Mouse (Mus musculus): Measurements from ENCODE around the gene Gm10309. TPM values are rescaled to one million over a fixed set of nuclear protein-coding genes. Genes with fewer than 3 reads are reported as not detected.

Gene Gm10309
- total RNA-seq (2021), result not detected

DNA sequence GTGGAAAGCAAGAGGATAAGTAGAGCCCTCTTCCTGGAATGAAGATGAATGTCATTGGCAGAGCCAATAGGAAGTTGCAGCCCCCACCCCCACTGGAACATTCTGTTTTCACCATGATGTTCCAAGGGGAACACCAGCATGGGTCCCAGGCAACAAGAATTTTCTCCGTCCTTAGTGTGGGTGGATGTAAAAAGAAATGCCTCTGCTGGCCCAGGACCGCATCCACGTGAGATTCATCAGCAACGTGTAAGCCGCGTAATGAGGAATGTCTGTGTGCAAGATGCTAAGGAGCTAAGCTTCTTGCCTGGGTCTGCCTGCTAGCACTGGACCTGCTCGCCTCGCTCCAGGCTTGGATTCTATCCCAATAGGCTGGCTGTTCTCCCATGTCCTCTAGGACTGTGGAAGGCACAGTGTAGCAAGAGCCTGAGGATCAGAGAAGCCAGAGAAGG, at the start of gene Gm10309:
TSS of gene Gm10309 (minus strand) at position 50 of the 449 bp plus-strand sequence.
- intact Hi-C loops (cut with DNase I), result no loop called here

DNA sequence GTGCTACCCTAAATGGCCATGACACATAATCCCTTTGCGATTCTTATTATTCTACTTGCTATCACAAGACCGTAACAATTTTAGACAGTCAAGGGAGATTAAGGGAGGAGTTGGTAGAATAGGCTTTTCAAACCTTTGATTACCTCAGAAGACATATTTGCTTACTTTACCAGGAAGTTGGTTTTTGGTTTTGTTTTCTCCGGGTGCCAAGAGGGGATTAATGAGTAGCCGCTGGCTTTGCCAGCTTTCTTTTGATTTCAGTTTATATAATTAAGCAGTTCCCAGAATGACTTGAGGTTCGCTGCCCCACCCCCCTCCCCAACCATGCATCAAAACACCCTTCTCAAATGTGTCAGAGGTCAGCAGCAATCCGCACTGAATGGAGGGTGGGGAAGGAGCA, 47.0 kb upstream of the Gm10309 start:
- intact Hi-C loops (cut with DNase I), result no loop called here
- DNase-seq, result no peak

More for the DNA sequence above, at the start of gene Gm10309:
- peak; percentile 56 for DNase-seq

DNA sequence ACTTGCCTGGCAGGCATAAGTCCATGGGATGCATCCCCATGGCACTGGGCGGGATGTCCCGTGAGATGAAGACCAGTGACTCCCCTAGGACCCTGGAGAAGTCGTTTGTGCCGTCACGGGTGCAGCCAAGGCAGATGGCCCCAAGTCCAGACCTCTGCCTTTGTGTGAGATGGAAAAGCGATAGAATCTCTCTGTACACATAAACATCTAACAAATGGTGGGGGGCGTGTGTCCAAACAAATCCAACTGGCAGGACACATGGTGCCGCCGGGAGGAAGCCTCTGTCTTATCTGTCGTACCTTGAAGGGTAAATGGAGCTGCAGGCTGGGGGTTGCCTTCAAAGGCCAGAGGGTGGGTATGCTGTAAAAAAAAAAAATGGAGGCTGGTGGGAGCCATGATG, 46.5 kb upstream of the Gm10309 start:
- no peak for DNase-seq
- intact Hi-C loops (cut with DNase I), result no loop called here

DNA sequence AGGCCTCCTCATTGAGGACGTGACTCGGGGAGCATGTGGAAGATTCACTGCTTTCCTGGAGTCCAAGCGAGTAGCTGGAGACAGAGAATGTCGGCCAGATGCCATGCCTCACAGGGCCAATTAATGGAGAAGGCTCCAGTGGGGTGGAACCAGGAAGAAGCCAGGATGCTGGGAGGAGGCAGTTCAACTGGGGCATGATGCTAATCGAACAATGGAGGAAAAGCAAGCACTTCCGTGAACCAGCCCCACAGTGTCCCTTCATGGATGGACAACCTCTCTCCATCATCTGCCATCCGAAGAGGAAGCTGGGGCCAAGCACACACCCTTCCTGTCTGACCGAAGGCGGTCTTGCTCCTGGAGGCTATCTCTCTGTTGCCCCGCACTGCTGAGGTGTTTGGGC, 44.1 kb upstream of the Gm10309 start:
- no peak for DNase-seq
- intact Hi-C loops (cut with DNase I), result no loop called here

DNA sequence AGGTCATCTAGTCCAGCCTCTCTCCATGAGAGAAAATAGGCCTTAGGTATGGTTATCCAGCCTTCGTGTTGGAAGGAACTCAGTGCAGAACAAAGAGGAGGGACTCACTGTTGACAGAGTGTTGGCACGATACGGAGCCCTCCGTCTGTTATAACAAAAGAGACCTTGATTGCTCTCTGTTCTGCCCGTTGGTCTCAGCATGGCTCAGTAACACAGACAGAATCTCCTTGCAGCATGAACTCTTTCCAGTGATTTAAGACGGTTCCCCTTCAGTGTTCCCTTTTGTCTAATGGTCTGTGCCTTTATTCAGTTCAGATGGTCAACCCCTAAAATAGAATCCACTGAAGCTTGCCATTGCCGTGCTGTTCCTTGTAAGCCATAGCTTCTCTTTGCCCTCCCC, 41.5 kb upstream of the Gm10309 start:
- DNase-seq, result peak; percentile 45
- intact Hi-C loops (cut with DNase I), result no loop called here

DNA sequence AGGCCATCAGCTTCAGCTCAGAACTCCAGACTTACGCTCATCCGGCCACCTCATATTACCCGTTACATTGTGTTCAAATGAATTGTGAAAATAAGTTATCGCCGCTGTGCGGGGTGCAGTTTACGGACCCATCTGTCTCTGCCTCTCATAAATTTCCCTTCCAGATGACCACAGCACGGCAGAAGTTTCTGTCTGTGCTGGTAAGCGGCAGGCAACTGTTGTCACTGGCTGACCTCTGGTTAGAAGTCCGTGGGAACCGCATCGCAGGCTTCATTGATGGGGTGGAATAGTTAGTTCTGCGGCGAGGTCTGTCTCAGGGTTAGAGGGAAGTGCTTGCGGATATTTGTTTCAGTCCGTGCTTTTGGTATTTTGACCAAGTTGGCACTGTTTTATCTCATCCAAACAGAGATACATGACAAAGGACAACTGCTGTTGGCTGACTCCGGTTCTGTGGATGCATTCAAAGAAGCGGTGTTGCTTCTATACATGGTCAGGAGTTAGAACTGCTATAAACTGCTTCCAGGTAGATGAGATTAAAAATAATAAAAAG, 34.9 kb upstream of the Gm10309 start:
- intact Hi-C loops (cut with DNase I), result loop anchor here (5.0 to 10.0 kb wide), 2 partner anchors 272 to 355 kb away; no protein-coding TSS in a partner anchor
- DNase-seq, result no peak

DNA sequence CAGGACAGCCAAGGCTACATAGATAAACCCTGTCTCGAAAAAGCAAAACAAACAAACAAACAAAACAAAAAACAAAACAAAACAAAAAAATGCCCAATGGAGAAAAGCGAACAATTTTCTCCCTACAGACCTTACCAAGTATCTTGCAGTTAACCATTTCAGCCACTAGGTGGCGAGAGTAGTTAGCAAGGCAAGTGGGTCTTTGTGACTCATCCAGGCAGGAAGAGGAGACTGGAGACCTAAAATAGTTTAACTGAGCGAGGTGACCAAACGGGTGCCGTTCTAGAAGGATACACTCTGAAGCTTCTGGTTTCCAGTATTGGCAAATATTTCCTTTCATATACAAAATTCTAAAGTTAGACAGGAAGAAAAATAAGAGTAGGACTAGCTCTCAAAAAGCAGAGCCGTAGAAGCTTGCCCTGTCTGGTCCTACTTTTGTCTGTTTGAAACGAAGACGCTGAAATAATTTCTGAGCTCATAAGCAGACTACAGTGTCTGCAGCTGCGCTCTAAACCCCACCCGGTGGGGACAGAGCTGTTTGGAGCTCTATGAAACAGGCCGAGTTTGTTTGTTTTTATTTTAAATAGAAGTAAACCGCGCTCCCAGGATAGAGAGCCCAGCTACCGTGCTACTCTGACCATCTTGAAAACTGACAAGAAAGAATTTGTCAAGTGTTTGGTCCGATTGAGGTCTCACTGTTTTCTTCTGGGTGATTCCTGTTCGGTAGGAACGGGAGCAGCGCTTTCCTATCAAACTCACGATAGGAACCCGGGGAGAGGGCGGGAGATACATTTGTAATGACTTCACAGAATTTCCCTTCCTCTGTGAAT, 31.0 kb upstream of the Gm10309 start:
- peak; percentile 73 for DNase-seq
- intact Hi-C loops (cut with DNase I), result loop anchor here (5.0 to 10.0 kb wide), 2 partner anchors 276 to 359 kb away; no protein-coding TSS in a partner anchor

DNA sequence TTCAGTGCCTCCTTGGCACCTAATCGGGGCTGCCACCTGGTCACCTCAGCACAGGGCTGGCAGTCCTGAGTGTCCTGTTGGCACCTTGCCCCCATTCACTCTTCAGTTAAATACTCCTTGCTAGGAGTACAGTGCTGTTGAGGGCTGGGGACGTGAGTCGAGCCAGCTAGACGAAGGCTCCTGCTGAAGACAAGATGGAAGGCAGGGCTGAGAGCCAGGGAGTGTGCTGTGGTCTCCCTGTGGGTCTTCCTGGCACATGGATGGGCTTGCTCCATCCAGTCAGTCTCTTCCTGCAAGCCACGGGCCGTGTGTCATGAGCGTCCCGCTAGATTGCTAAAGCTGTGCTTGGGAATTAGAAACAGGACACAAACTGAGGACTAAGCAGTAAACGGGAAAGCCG, 30.1 kb upstream of the Gm10309 start:
- intact Hi-C loops (cut with DNase I), result loop anchor here (5.0 to 10.0 kb wide), 2 partner anchors 277 to 360 kb away; no protein-coding TSS in a partner anchor
- peak; percentile 72 for DNase-seq

DNA sequence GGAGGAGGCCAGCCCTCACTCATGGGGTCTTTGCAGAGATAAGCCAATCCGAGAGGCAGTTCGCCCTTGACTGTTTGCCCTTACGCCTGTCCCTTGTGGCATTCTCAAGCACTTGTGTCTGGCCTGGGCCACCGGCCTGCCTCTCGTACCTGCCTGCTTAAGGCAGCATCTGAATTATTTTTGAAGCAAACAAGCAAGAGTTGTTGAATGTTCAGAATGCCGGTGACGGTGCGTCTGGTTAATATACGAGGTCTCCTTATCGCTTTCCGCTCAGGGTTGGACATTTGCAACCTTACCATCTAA, 28.5 kb upstream of the Gm10309 start:
- intact Hi-C loops (cut with DNase I), result loop anchor here (10.0 kb wide), 1 partner anchor 361 kb away; no protein-coding TSS in a partner anchor
- no peak for DNase-seq

DNA sequence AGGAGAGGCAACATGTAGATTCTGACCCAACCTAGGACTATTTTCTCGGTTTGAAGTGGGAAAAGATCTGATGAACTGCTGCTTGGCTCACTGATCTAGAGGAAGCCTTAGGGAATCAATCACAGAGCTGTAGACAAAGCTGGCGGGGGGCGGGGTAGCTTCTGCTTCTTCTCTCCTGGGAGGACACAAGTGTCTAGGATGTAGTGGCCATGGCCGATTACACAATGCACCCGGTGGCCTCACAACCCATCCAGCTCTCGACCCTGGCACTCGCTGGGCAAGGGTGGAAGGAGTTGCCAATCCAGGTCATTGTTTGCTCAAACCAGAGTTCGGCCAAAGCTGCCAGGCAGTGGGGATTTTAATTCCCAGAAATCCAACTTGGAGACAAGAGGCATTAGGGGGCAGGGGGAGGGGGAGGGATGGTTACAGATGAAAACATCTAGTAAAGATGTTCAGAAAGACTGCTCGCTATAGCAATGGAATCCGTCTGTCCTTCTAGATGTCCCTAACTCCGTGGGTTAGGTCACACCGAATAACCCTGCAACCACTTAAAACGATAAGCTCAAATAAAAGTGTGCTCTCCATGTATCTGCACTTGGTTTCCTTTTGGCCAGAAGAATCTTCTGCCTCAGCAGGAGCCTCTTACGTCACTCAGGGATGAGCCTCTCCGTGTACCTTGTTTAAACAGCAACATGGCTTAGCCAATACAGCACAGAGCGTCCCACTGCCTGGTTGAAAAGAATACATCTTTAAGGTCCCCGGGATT, 27.9 kb upstream of the Gm10309 start:
- no peak for DNase-seq
- intact Hi-C loops (cut with DNase I), result loop anchor here (10.0 kb wide), 1 partner anchor 362 kb away; no protein-coding TSS in a partner anchor

DNA sequence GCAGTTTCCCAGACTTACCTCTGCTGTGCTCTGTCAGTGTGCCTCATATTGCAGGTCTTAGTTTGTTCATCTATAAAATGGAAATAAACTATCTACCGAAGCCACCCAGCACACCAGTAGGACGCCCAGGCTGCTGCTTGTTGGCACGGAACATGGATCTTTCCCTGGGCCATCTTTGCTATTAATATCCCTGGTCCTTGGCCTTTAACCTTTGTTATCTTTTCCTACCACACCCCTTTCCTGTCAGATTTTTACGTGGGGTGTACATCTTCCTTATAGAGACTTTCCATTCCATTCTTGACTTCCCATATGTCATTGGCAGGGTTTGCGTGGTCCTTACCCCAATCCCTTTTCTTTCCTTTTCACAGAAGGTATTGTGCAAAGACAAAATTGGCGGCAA, 26.2 kb upstream of the Gm10309 start:
- DNase-seq, result no peak
- intact Hi-C loops (cut with DNase I), result loop anchor here (10.0 kb wide), 1 partner anchor 364 kb away; no protein-coding TSS in a partner anchor

DNA sequence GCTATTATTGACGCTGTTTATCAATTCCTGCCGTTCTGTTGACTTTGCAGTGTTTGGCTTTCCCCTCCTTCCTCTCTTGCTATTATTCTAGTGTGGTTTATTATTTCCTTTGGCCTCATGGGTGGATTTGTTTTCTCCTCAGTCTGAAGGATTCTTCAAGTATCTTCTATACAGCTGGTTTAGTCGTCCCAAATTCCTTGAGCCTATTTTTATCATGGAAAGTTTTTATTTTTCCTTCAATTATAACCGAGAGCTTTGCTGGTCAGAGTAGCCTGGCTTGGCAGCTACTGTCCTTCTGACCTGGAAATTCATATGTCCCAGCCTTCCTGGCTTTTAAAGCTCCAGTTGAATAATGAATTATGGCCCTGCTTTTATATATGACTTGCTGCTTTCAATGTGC, 24.4 kb upstream of the Gm10309 start:
- intact Hi-C loops (cut with DNase I), result no loop called here

DNA sequence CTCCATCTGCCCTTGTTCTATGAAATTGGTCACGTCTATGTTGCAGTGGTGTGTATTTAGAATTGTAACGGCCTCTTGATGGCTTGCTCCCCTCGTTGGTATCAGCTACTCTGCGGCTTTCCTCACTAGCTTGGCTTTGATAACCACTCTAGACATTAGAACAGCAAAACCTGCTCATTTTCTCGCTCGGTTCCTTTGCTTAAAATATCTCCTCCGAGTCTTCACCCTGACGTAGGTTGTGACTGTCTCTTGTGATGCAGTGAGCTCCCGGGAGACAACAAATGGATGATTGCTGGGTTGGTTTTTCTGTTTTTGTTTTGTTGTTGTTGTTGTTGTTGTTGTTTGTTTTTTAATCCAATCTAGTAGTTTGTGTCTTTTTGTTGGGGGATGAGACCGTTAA, 24.0 kb upstream of the Gm10309 start:
- no peak for DNase-seq
- intact Hi-C loops (cut with DNase I), result no loop called here

More for the DNA sequence above, 24.4 kb upstream of the Gm10309 start:
- DNase-seq, result no peak

DNA sequence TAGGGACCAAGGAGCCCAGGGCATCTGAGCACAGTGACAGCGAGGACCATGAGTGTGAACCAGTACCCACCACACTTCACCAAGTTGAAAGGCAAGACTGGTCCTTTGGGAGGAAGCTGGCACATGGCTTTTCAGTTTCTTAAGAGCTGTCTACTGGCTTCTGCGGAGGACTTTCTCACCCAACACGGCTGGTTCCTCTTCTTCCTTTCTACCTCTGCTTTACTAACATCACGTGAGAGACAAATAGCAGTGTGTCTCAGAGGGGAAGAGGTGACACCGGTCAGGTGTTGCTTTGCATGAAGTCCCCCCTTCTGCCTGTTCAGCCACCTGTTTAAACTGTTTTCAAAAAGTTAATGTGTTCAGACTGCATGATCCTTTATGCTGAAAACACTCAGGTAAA, 22.3 kb upstream of the Gm10309 start:
- no peak for DNase-seq
- intact Hi-C loops (cut with DNase I), result no loop called here

DNA sequence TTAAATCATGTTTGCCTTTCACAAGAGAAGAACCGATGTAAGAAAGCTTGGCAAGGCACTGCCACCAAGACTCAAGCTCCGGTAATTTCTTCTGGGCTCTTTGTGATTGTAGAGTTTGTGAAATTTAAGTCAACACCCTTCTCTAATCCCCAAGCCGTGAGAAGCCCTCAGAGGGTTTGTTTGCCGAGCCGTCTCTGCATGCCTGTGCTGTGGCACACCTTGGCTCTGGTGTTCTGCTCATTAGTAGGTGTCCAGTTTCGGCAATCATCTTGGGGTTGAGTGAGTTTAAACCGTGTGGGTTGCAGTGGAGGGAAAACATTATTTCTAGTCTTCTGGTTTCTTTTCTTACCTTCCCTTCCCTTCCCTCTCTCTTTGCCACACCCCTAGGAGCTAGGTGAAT, 21.0 kb upstream of the Gm10309 start:
- DNase-seq, result no peak
- intact Hi-C loops (cut with DNase I), result no loop called here

DNA sequence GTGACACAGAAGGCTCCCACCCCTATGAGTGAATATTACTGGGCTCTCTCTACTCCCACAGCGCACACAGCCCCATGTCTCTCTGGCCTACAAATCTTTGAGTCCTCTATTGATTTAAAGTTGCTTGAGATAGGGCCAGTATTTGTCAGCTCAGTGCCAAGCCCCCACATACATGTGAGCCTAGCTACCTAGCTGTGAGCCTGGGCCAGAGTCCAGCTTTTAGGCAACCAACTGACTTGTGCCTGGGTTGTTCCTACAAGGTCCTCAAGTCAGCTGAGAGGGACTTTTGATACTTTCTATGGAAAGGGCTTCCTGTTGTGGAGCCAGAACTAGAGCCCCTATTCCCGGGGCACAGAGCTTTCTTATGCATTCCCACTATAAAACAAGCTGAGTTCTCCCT, 20.0 kb upstream of the Gm10309 start:
- intact Hi-C loops (cut with DNase I), result no loop called here

DNA sequence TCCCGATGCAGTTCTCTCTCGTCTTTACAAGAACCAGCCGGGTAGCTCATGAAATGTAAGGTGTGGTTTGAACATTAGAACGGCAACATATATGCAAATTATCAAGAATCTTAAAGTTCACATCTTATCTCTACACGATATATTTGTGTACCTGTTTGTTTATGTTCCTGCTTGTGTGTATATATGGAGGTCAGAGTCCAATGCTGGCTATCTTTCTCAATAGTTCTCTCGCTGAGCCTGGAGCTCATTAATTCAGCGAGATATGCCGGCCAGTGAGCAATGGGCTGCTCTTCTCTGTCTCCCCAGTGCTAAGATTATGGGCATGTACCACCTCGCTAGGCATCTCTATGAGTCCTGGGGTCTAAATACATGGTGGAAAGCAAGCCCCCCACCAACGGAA, 18.8 kb upstream of the Gm10309 start:
- DNase-seq, result no peak
- intact Hi-C loops (cut with DNase I), result no loop called here

More for the DNA sequence above, 20.0 kb upstream of the Gm10309 start:
- DNase-seq, result no peak

DNA sequence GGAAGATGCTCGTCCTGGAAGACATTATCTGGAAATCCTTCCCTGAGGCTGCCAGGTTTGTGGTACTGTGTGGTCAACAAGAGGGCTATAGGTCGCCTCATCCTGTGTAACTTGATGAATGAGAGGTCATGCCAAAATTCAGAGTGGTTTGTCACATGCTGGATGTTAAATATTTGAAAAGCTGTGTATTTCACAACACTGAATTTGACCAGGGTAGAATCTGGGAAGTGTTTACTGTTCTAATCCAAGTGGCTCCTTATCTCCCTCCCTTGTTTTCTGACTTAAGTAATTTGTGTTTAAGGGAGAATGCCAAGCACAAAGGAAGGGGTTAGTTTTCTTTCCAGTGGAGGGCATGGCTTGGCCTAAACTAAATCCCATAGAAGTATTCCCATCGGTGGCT, 18.3 kb upstream of the Gm10309 start:
- intact Hi-C loops (cut with DNase I), result no loop called here
- DNase-seq, result no peak

DNA sequence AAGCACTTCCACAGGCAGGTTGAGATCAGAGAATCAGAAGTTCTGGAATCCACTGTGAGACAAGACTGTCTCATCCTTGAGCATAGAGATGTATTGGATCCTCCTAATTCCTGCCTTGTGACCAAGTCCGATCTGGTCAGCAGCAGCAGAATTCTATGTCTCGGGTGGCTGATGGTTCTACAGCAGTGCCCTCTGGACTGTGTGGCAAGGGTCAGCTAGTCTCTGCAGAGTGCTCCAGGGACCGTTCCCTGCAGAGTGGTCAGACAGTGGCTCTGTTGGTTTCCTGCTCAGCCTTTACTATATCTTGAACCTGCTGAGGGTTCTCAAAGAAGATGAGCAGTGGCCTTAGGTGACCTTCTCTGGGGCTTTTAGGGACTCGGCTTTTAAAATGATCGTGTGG, 17.6 kb upstream of the Gm10309 start:
- DNase-seq, result no peak
- intact Hi-C loops (cut with DNase I), result no loop called here

DNA sequence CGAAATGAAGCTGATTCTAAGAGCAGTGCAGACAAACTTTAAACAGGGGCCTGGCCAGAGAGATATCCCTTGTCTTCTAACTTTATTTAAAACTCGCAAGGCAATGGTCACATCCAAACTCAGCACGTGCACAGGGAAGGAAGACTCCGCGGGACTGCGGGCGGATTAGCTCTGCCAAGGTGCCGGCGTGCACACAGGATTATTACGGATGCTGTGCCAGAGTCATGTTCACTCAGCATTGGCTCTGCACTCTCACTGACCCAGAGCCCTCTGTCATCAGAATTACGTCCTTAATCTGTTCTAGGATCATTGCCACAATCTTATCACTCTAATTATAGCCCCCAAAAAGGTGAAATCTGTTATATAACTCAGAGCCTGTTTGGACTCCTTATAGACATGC, 16.2 kb upstream of the Gm10309 start:
- intact Hi-C loops (cut with DNase I), result no loop called here
- no peak for DNase-seq

DNA sequence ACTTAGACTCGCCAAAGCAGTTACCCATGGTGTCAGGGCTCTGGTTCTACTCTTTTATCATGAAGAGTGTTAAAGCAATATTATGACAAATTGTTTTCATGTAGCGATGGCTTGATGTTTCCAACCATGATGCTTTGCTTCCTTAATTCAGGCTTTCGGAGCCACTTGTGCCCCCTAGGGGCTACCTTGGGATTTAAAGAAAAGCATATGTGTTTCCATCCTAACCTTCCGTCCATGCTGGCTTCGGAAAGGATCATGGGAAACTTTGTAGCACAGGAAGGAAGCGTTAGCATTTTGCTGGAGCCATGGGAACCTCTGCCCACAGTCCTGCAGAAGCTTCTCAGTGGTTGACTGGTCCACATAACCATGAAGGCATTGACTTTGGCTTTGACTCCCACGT, 13.6 kb upstream of the Gm10309 start:
- intact Hi-C loops (cut with DNase I), result no loop called here
- DNase-seq, result no peak

Data from left cerebral cortex, postnatal 4 days (tissue).